Mouse (Mus musculus) spleen, embryonic (tissue): ENCODE measurements around the gene Rem1.

Source experiments
- CTCF ChIA-PET: fragments of 350-600 bp; sonication (Branson Sonifier 250); formaldehyde crosslinking; loops from one replicate; lab custom pipeline; 2022; lab: Charles Lee

Rem1 gene

GRCm38 (mm10) chr2:152626774-152627591 lies at the start of gene Rem1:
Rem1 (plus strand) TSS chr2:152626951.
- CTCF ChIA-PET = no interaction called here

GRCm38 (mm10) chr2:152580107-152580506 lies 46.6 kb upstream of the Rem1 start, which contains the start of gene Defb19:
Defb19 (minus strand) TSS chr2:152580312.
- CTCF ChIA-PET = no interaction called here

DNA sequence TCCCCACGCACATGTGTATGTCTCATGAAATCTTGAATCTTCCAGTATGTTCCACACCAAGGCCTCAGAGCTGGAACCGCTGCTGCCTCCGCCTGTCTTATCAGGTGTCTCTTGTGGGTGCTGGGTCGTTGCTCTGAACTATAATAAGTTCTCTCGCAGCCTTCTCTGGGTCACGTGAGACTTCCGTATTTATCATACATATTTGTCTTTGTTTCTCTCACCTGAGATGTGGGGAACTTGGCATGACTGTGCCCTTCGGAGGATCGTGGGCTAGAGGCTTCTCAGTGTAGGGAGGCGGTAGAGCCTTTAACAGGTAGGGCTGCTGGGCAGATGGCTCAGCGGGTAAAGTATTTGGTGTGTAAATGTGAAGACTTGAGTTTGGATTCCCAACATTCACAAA lies 46.1 kb upstream of the Rem1 start:
- CTCF ChIA-PET = no interaction called here

GRCm38 (mm10) chr2:152586926-152587560 lies 39.7 kb upstream of the Rem1 start:
- CTCF ChIA-PET = no interaction called here

- CTCF ChIA-PET = no interaction called here
Measured at GRCm38 (mm10) chr2:152588450-152588849, 38.3 kb upstream of the Rem1 start.

DNA sequence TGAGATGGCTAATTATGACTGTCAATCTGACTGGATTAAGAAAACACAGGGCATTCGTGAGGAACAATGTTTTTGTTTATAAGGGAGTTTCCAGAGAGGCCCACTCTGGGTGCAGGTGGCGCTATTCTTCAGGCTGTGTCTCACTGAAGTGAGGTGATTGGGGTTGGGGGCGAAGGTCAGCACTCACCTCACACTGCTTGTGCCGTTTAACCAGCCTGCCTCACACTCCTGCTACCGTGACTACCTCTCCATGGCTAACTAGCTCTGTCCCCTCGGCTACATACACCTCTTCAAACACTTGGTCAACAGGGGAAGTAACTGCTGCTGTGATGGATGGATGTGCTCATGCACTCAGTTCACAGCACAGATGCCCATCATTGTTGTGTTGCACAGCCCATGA lies 37.7 kb upstream of the Rem1 start:
- CTCF ChIA-PET = no interaction called here

- CTCF ChIA-PET = no interaction called here
Measured at GRCm38 (mm10) chr2:152599299-152599698, 27.5 kb upstream of the Rem1 start, which contains the start of gene Defb45. Defb45 (minus strand) TSS chr2:152599399.

DNA sequence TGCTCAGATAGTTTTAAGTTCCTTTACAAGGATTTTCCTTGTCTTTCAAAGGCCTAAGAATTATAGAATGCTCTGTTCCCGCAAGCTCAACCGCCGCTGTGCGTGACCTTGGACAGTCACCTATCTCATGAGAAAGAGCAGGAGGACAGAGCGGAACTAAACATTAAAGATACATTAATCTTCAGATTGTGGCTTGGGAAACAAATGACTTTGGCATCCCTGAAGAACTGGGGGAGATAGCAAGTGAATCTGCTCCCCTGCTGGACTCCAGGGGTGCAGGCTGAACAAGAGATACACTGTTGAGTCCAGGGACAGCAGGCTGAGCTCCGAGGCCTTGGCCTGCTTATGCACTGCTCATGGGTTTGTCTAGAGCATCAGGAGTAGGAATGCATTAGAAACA lies 26.7 kb upstream of the Rem1 start:
- CTCF ChIA-PET = no interaction called here

- CTCF ChIA-PET = no interaction called here
Measured at GRCm38 (mm10) chr2:152601275-152601960, 25.3 kb upstream of the Rem1 start.

DNA sequence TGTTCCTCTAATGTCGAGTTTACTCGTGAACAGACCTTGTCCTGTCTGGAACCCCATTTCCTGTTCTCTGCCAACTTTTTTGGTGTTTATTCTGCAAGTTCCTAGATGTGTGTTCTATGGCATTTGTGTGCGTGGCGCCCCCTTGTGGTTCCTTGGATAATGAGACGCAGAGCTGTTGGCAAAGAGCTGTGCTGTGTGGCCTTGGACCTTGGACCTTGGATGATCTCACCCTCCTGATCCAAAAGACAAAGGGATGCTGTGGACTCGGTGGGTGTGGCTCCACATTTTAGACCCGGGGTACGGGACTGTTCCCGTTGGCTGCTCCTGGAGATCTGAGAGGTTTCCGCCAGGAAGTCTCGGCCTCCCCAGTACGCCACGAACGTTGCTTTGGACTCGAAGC lies 22.7 kb upstream of the Rem1 start, which contains the start of gene Defb36:
Defb36 (plus strand) TSS at position 271 of the 400 bp plus-strand sequence.
- CTCF ChIA-PET = interaction anchor here (0.6 kb wide), 1 partner anchor 1171 kb away, joined by 13 read pairs; no protein-coding TSS in a partner anchor

DNA sequence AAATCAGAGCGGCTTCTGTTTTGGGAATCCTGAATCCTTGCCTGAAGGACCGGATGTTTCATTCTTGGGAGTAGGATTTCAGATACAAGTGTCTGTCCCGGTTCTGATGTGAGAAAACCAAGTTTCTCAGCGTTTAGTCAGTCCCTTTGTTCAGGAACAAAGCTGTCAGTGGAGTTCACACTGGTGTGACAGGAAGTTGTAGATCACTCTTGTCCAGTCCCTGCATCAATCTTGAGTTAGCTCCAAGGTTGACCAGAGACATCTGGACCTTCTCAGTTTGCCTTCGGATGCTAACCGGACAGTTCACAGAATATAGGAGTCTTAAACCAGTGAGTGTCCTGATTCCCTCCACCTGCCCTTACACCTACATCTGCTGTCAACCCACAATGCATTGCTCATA lies 19.0 kb upstream of the Rem1 start:
- CTCF ChIA-PET = no interaction called here

DNA sequence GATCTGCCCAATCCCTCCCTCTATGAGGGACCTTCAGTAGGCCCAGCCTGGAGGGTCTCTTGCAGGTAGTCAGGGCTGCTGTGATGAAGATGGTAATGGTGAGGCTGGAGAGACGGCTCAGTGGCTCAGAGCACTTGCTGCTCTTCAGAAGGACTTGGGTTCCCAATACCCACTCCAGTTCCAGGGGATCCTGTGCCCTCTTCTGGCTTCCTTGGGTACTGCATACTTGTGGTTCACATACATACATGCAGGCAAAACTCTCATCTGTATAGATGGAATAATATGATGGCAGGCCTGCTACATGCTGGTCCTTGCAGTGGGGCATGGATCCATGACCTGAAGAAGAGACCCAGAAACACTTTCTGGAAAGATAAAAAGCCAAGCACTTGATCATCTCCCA lies 18.0 kb upstream of the Rem1 start:
- CTCF ChIA-PET = no interaction called here

DNA sequence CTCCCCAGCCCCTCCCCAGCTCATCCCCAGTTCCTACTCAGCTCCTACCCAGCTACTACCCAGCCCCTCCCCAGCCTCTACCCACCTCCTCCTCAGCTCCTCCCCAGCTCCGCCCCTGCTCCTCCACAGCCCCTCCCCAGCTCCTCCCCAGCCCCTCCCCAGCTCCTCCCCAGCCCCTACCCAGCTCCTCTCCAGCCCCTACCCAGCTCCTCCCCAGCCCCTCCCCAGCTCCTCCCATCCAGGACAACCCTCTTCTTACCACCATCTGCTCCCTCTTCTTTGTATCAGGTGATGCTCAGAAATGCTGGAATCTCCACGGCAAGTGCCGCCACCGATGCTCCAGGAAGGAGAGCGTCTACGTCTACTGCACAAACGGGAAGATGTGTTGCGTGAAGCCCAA lies 14.6 kb upstream of the Rem1 start:
- CTCF ChIA-PET = interaction anchor here (0.5 kb wide), 1 partner anchor 28 kb away, joined by 3 read pairs; no protein-coding TSS in a partner anchor

DNA sequence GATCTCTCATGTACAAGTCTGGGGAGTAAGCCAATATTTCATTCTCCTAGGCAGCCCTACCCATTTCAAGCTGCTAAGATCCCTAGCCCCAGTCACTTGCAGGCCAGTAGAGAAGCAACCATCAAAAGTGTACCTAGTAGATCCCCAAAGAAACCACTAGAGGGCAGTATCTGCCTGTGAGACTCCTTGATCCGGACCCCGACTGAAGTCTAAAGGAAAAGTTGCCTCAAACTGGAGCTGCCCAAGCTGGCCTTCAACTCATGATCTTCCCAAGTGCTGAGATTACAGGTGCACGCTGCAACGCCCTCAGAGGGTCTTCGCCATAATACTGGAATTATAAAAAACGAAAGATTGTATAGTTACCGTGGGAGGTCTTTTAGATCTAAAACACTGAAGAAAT lies 11.2 kb upstream of the Rem1 start:
- CTCF ChIA-PET = no interaction called here

DNA sequence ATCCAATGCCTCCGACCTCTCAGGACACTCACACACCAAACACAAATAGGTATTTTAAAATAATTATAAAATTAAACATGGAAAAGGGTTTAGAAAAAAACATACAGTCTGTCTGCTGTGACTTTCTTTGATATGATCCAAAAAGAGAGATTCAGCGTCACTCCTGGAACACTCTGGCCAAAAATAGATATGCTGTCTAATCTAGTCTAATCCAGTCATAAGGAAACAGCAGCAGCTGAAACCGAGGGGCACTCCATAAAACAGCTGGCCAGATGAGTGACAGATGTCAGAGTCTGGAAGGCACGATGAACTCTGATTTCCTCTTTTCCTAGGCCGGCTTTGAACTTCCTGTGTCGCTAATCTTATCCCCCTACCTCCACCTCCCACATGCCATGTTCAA lies 10.3 kb upstream of the Rem1 start:
- CTCF ChIA-PET = no interaction called here

DNA sequence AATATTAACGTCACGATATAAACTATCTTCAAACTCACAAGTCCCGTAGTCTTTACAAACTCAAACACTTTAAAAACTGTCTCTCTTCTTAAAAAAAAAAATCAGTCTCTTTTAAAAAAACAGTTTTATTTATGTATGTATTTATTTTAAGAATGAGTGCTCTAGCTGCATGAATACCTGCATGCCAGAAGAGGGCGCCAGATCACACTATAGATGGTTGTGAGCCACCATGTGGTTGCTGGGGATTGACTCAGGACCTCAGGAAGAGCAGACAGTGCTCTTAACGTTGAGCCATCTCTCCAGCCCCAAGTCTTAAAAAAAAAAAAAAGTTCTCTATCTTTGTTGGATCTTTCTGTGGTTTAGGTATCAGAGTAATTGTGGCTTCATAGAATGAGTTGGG lies 9.4 kb upstream of the Rem1 start:
- CTCF ChIA-PET = no interaction called here

DNA sequence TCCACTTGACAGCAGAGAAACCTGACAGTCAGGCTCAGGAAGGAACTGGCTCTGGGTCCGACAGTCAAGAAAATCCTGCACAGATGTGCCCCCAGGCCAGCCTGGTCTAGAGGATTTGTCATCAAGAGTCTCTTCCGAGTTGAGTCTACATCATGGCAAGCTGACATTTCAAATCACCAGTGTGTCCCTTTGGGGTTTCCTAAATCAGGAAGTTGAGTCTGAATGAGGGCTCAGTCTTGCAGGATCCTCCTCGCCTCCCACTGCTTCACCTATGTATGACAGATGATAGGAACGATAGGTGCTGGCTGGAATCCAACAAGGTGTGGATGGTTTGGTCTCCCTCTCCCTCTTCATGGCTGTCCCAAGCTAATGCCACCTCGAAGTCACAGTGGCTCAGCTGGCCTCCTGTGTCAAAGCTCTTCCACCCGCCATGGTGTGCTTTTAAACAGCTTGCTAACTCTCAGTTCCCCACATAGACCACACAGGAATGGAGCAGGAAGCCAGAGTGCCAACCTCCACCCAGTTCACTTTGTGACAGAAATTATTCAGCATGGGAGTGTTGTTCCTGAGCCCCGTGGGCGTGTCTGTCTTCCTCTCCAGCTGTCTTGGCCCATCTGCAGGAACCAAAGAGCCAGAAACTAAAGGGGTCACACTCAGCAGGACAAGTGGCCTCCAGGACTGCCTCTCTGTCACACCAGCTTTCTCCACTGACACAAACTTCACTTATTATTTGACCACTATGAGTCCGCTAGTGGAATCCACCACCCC lies 6.2 kb upstream of the Rem1 start:
- CTCF ChIA-PET = interaction anchor here (0.6 kb wide), 1 partner anchor 21 kb away, joined by 4 read pairs; no protein-coding TSS in a partner anchor

DNA sequence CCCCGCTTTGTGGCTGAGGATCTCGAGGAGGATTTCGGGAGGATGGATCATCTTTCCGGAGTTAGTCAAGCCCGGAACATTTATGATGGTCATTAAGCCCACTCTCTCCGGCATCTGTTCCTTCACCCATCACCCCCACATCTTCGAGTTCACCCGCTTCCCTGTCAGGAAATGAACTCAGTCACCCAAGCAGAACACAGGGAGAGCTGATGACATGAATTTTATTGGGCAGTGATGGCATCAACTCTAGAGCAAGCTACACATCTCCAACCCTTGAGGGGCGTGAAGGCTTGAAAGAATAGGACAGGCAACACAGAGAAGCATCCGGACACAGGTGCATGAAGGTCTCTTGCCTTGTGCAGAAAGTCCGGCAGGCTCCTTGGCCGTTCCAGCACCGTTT lies 4.6 kb upstream of the Rem1 start:
- CTCF ChIA-PET = no interaction called here

DNA sequence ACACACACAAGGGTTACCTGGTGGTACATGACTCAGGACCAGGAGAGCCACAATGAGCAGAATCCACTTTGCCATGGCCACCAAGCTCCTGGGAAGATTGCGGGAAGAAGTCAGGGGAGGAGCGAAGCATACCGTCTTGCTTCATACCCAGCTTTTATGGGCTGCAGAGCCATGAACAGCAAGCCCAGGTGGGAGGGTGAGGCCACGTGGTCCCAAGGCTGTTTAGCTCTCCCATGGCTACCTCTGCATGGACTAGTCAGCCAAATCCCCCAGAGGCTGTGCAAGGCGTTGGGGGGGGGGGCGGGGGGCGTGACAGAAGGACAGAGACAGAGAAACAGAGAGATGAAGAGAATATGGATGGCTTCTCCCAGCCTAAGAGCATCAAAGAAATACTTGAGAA lies 3.8 kb upstream of the Rem1 start, which contains the start of gene Defb25:
Defb25 (minus strand) TSS at position 101 of the 400 bp plus-strand sequence.
- CTCF ChIA-PET = interaction anchor here (0.7 kb wide), 1 partner anchor 279 kb away, joined by 10 read pairs; the partner anchor contains the start of gene Trib3

GRCm38 (mm10) chr2:152624566-152624965 lies 2.2 kb upstream of the Rem1 start:
- CTCF ChIA-PET = no interaction called here

- CTCF ChIA-PET = no interaction called here
Measured at GRCm38 (mm10) chr2:152625256-152625655, 1.5 kb upstream of the Rem1 start.
